Mouse (Mus musculus) brain, embryonic 14.5 days (tissue): ENCODE results near the gene Olfr1090. TPM values are rescaled to one million over a fixed set of nuclear protein-coding genes. Genes with fewer than 3 reads are reported as not detected.

Experiments used
- DNase-seq: peaks from one replicate; pipeline ENCODE4 v3.0.0-alpha.2; 2011; ENCODE audit warnings: low read depth
- CTCF ChIP-seq: fragments of 200-500 bp; IDR thresholded peaks from 2 replicates; pipeline ENCODE4 v1.5.1; 2012; ENCODE audit warnings: inconsistent platforms, mild to moderate bottlenecking, moderate library complexity, borderline replicate concordance; ENCODE audit not compliant: insufficient read depth, insufficient read length; ENCODE audit errors: extremely low read depth
- POLR2A ChIP-seq: fragments of 200-500 bp; IDR thresholded peaks from 2 replicates; pipeline ENCODE4 v1.6.1; 2012; ENCODE audit warnings: mild to moderate bottlenecking, inconsistent platforms, borderline replicate concordance; ENCODE audit not compliant: poor library complexity, insufficient read depth, insufficient read length, severe bottlenecking; ENCODE audit errors: extremely low read depth
- polyA plus RNA-seq: library from polyadenylated mRNA; depleted of rRNA; stranded (reverse); fragments of >200 nt; gene quantifications from 2 replicates; pipeline ENCODE4 v1.2.3, GENCODE M21; 2012; rRNA removed

Olfr1090 gene
- polyA plus RNA-seq = not detected in 2 replicates

DNA sequence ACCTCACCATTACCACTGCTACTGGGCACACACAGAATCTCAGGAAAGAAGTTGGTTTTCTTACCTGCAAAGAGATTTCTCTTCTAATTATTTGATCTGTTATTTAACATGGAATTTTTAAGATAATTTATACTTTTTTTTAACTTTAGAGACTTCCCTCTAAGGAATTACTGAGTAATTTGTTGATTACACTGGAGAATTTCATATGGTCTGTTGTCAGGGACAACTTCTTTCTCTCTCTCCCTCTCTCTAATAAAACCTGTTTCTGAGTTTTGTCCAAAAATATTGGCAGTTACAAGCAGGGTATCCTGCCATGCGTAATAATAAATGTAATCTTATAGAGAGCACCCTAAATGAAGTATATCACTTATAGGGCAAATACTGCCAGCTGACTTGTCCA is at the start of gene Olfr1090:
Gene Olfr1090 (minus strand): TSS at position 101 of the 400 bp plus-strand sequence.
- no peak for DNase-seq
- no peak for TF ChIP-seq POLR2A
- no peak for TF ChIP-seq CTCF

DNA sequence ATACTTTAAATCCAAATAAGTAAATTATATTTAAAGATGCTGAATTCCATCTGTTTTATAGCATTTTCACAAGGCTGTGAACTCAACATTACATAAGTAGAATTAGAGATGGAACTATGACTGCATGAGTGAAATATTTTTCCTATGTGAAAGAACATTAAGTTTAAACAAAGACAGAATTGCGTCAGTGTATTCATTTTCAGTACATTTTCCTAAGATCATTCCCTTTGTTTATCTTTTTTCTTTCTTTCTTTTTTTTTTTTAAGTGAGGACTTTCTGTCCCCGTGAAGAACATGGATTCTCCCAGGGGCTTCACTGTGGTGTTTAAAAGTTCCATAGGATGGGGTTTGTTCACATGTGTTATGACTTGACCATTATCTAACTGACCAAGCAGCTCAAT is 23.4 kb upstream of the Olfr1090 start, which contains the start of gene Olfr1093:
Gene Olfr1093 (plus strand): TSS at position 301 of the 400 bp plus-strand sequence.
- DNase-seq = no peak
- TF ChIP-seq POLR2A (no peak), CTCF (no peak)

DNA sequence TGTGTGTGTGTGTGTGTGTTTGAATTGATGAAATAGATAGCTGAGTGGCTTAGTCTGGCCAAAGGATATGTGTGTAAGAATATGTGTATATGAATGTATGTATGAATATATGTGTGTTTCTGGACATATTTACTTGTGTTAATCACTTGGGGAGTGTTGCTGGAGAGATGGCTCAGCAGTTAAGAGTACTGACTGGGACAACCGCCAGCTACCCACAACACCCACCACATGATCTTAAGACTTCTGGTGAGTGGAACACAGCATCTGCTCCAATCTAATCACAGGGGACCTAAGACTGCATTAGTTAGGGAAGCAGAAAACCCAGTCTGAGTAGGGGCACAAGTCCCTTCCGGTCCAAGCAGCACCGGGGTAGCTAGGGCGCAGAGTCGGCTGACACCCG is 2.3 kb upstream of the Olfr1090 start:
- no peak for TF ChIP-seq CTCF
- no peak for TF ChIP-seq POLR2A
- DNase-seq = no peak

DNA sequence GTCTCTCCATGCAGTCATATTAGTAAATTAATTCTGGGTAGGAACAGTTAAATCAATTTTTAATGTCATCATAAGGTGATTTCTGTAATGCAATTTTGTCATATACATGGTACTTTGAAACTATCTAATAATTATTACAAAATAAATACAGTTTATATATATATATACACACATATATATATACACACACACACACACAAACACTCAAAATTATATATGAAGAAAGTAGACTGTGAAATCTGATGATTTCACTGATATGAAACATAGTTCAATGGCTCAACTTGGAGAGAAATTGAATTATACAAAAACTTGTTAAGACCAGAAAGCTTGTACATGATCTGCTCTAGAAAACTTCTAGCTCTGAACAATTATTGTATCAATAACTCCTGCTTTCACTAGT is 25.2 kb downstream of the Olfr1090 start, which contains the start of gene Olfr1089:
Gene Olfr1089 (minus strand): TSS at position 101 of the 400 bp plus-strand sequence.
- TF ChIP-seq CTCF (no peak), POLR2A (no peak)
- DNase-seq = no peak

Other genes starting within 250 kb of the Olfr1090 start
- gene Olfr1079, start 216.5 kb downstream of the Olfr1090 start, polyA plus RNA-seq = not detected in 2 replicates
- not detected in 2 replicates for gene Olfr1080, start 200.8 kb downstream of the Olfr1090 start, polyA plus RNA-seq
- not detected in 2 replicates for gene Olfr1082, start 160.0 kb downstream of the Olfr1090 start, polyA plus RNA-seq
- not detected in 2 replicates for gene Olfr1084, start 119.3 kb downstream of the Olfr1090 start, polyA plus RNA-seq
- gene Olfr1085, start 97.0 kb downstream of the Olfr1090 start, polyA plus RNA-seq = not detected in 2 replicates
- not detected in 2 replicates for gene Olfr1086, start 78.9 kb downstream of the Olfr1090 start, polyA plus RNA-seq
- gene Olfr1087, start 60.6 kb downstream of the Olfr1090 start, polyA plus RNA-seq = not detected in 2 replicates
- gene Olfr1089, start 25.3 kb downstream of the Olfr1090 start, polyA plus RNA-seq = not detected in 2 replicates
- not detected in 2 replicates for gene Olfr1093, start 23.5 kb upstream of the Olfr1090 start, polyA plus RNA-seq
- not detected in 2 replicates for gene Olfr141, start 51.0 kb upstream of the Olfr1090 start, polyA plus RNA-seq
- gene Olfr1094, start 65.7 kb upstream of the Olfr1090 start, polyA plus RNA-seq = not detected in 2 replicates
- not detected in 2 replicates for gene Olfr1095, start 92.7 kb upstream of the Olfr1090 start, polyA plus RNA-seq
- gene Gm13723, start 115.8 kb upstream of the Olfr1090 start, polyA plus RNA-seq = not detected in 2 replicates
- not detected in 2 replicates for gene Olfr1097, start 133.2 kb upstream of the Olfr1090 start, polyA plus RNA-seq
- gene Olfr1098, start 165.6 kb upstream of the Olfr1090 start, polyA plus RNA-seq = not detected in 2 replicates
- gene Olfr1099, start 201.7 kb upstream of the Olfr1090 start, polyA plus RNA-seq = not detected in 2 replicates
- gene Olfr1100, start 221.0 kb upstream of the Olfr1090 start, polyA plus RNA-seq = not detected in 2 replicates
- not detected in 2 replicates for gene Olfr1101, start 232.2 kb upstream of the Olfr1090 start, polyA plus RNA-seq
- gene Olfr1102, start 239.4 kb upstream of the Olfr1090 start, polyA plus RNA-seq = not detected in 2 replicates